Mouse (Mus musculus) megakaryocyte progenitor cell, adult 5-6 weeks (primary cell): ENCODE measurements at regions not wholly inside any gene's neighbourhood (a gene's known extent, or its start where the extent isn't known, plus 50 kb on each side); places are given as distances from the start of the nearest gene placed in this dataset.
A peak's percentile ranks its signal among the peaks of the same experiment; 100 is the strongest.

ENCODE experiments used
- ATAC-seq: replicated peaks from 2 replicates; pipeline ENCODE4 v1.8.0; 2016; ENCODE audit warnings: mild to moderate bottlenecking, moderate TSS enrichment, inconsistent platforms; ENCODE audit not compliant: poor library complexity

- no peak for ATAC-seq
Measured at GRCm38 (mm10) chr1:150043061-150043460, 56.8 kb upstream of the Ptgs2 start.

DNA sequence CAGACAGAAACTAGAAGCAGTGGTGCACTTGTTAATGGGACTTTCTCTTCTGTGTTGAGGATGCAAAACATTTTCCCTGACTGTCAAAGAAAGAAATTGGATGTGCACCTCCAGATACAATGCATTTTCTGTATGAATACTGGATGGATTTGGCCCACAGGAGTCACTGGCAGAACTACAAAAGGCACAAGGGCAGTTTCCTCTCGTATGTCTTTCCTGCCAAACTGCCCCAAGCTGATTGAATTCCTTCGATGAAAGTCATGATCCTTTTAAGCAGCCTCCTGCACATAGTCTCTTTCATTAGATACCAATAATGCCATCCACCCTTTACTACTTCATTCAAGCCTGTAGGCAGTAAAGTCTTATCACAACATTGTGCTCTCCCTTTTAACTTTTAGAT is 58.2 kb upstream of the Ptgs2 start:
- no peak for ATAC-seq

DNA sequence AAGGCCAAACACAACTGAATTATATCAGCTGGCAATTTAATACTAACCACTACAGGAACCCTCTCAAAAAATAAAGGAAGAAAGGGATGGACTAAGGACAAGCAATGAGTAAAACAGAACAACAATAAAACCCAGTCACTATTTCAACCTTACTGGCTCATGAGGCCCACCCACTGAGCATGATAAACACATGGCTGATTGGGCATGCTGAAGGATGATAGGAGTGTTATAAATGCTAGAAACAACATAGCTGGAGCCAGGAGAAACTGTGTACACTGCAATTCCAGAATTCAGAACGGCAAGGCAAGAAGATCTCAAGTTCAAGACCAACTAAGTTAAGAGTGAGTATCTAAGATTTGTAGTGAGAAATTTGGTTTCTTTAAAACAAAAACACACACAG is 66.1 kb upstream of the Ptgs2 start:
- ATAC-seq, result no peak

DNA sequence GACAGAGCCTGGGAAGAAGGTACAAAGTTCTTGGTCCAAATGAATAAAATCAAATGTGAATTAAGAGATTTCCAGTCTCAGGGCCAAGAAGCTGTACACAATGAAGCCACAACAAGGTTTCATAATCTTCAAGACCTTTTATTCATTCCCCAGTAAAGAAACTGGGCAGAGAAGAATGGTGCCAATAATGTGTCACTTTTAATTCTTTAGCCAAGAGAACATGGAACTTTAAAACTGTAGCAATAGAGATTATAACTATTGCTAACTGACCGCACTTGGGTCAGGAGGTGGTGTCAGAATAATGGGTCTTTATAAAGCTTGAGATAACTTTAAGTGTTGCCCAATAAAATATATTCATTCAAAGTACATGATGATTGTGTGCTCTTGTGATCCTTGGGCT is 68.1 kb upstream of the Ptgs2 start:
- ATAC-seq, result no peak

- no peak for ATAC-seq
Measured at GRCm38 (mm10) chr1:150027265-150027664, 66.2 kb upstream of the Pla2g4a start.

- ATAC-seq, result 0 out of 2 replicates have a peak, but pooled peaks have one; percentile 34
Measured at GRCm38 (mm10) chr1:150026188-150026587, 65.1 kb upstream of the Pla2g4a start.

GRCm38 (mm10) chr1:150015201-150015600 is 54.1 kb upstream of the Pla2g4a start:
- no peak for ATAC-seq

- ATAC-seq, result no peak; the same call in 1 of the 2 replicates
Measured at GRCm38 (mm10) chr1:150012447-150012846, 51.4 kb upstream of the Pla2g4a start.
